Mouse (Mus musculus) embryonic facial prominence, embryonic 11.5 days (tissue): ENCODE measurements around the gene Trp53rkb. TPM values are rescaled to one million over a fixed set of nuclear protein-coding genes. Genes with fewer than 3 reads are reported as not detected.

ENCODE experiments used
- ATAC-seq: fragments of 200-750 bp; cut with Nextera tagmentation; replicated peaks from 2 replicates; pipeline ENCODE4 v1.8.0; 2017; ENCODE audit warnings: low read depth; ENCODE audit not compliant: insufficient number of reproducible peaks, low FRiP score, low TSS enrichment
- DNase-seq: peaks from one replicate; pipeline ENCODE4 v3.0.0-alpha.2; 2015; ENCODE audit warnings: low spot score
- H3K27ac ChIP-seq: fragments of 300-500 bp; sonication (generic); replicated peaks from 2 replicates; pipeline ENCODE4 v1.5.1; 2014; ENCODE audit warnings: mild to moderate bottlenecking, low read depth, low read length, control low read depth
- H3K27me3 ChIP-seq: fragments of 300-500 bp; sonication (generic); 2 replicates; pipeline ENCODE4 v1.6.1; 2014; ENCODE audit warnings: mild to moderate bottlenecking, low read length, moderate library complexity, mixed read lengths; ENCODE audit not compliant: control insufficient read depth, insufficient read depth
- H3K36me3 ChIP-seq: fragments of 300-500 bp; sonication (generic); replicated peaks from 2 replicates; pipeline ENCODE4 v1.6.1; 2014; ENCODE audit warnings: low read depth, mild to moderate bottlenecking, low read length, moderate library complexity, mixed read lengths; ENCODE audit not compliant: control insufficient read depth, insufficient read depth
- H3K4me1 ChIP-seq: fragments of 300-500 bp; sonication (generic); 2 replicates; pipeline ENCODE4 v1.6.1; 2014; ENCODE audit warnings: low read length, mixed read lengths; ENCODE audit not compliant: control insufficient read depth, insufficient read depth
- H3K4me2 ChIP-seq: fragments of 300-500 bp; sonication (generic); 2 replicates; pipeline ENCODE4 v1.6.1; 2014; ENCODE audit warnings: low read depth, mild to moderate bottlenecking, control low read depth, low read length, moderate library complexity
- H3K4me3 ChIP-seq: fragments of 300-500 bp; sonication (generic); 2 replicates; pipeline ENCODE4 v1.5.1; 2014; ENCODE audit warnings: low read depth, low read length, control low read depth
- H3K9ac ChIP-seq: fragments of 300-500 bp; sonication (generic); replicated peaks from 2 replicates; pipeline ENCODE4 v1.6.1; 2014; ENCODE audit warnings: mild to moderate bottlenecking, control low read depth, low read length
- H3K9me3 ChIP-seq: fragments of 300-500 bp; sonication (generic); replicated peaks from 2 replicates; pipeline ENCODE4 v1.6.1; 2016; ENCODE audit warnings: mild to moderate bottlenecking, low read length, inconsistent platforms, mixed read lengths; ENCODE audit not compliant: control insufficient read depth
- WGBS: fragments of 180-500 bp; shearing (Covaris S2); extraction: QIAGEN DNeasy Blood & Tissue Kit; methylation state at CpG from one replicate; pipeline ENCODE4 v1.1.7; 2014; 5-methylcytosine and 5-hydroxymethylcytosine counted together
- polyA plus RNA-seq: library from polyadenylated mRNA; unstranded; fragments of >200 nt; fragmentation: Nextera tagmentation; extraction: Ambion mirVana; gene quantifications from 2 replicates; pipeline ENCODE4 v1.2.1, GENCODE M21; 2014

Gene Trp53rkb
- polyA plus RNA-seq, 1 experiment from 2014 or later, result 8.9 TPM

- Histone ChIP-seq H3K36me3 (no peaks in the 10 kb centered on the region), H3K27ac (no peak overlapping the region), H3K4me3 (no peak overlapping the region), H3K27me3 (no peaks in the 10 kb centered on the region), H3K9me3 (no peaks in the 10 kb centered on the region), H3K9ac (no peak overlapping the region), H3K4me2 (no peak overlapping the region), H3K4me1 (no peaks in the 10 kb centered on the region)
- DNase-seq (no peak), ATAC-seq (peak; percentile 67)
- 86% methylated on average over 9 of the region's 9 CpGs for WGBS
Measured at GRCm38 (mm10) chr2:166818463-166819143, 26.3 kb downstream of the Trp53rkb start.

- Histone ChIP-seq H3K27me3 (no peaks in the 10 kb centered on the region), H3K27ac (no peak overlapping the region), H3K4me3 (no peak overlapping the region), H3K4me2 (no peak overlapping the region), H3K4me1 (no peaks in the 10 kb centered on the region), H3K9ac (no peak overlapping the region), H3K36me3 (no peaks in the 10 kb centered on the region), H3K9me3 (no peaks in the 10 kb centered on the region)
- no peak for DNase-seq
- 90% methylated on average over 8 of the region's 8 CpGs for WGBS
- ATAC-seq, result no peak
Measured at GRCm38 (mm10) chr2:166819849-166820248, 27.5 kb downstream of the Trp53rkb start.

- no peak overlapping the region for H3K4me2 ChIP-seq
- H3K9ac ChIP-seq, result no peak overlapping the region
- no peak overlapping the region for H3K27ac ChIP-seq
- 47% methylated on average over 2 of the region's 2 CpGs for WGBS
- no peak overlapping the region for H3K4me3 ChIP-seq
- H3K9me3 ChIP-seq, result no peaks in the 10 kb centered on the region
- H3K4me1 ChIP-seq, result no peaks in the 10 kb centered on the region
- peak; percentile 47; the same call in 1 of the 2 replicates for ATAC-seq
- no peak for DNase-seq
- no peaks in the 10 kb centered on the region for H3K27me3 ChIP-seq
- no peaks in the 10 kb centered on the region for H3K36me3 ChIP-seq
Measured at GRCm38 (mm10) chr2:166820844-166821243, 28.5 kb downstream of the Trp53rkb start.

- Histone ChIP-seq H3K4me3 (no peak overlapping the region), H3K27ac (no peak overlapping the region), H3K27me3 (no peaks in the 10 kb centered on the region), H3K4me2 (no peak overlapping the region), H3K9me3 (no peaks in the 10 kb centered on the region), H3K9ac (no peak overlapping the region), H3K4me1 (no peaks in the 10 kb centered on the region), H3K36me3 (no peaks in the 10 kb centered on the region)
- WGBS, result 85% methylated on average over 3 of the region's 3 CpGs
- ATAC-seq (no peak), DNase-seq (no peak)
Measured at GRCm38 (mm10) chr2:166821406-166821805, 29.1 kb downstream of the Trp53rkb start.

GRCm38 (mm10) chr2:166822119-166822826, 29.9 kb downstream of the Trp53rkb start:
- Histone ChIP-seq H3K27ac (no peak overlapping the region), H3K4me2 (no peak overlapping the region), H3K9ac (no peak overlapping the region), H3K9me3 (no peaks in the 10 kb centered on the region), H3K36me3 (no peaks in the 10 kb centered on the region), H3K27me3 (no peaks in the 10 kb centered on the region), H3K4me3 (no peak overlapping the region), H3K4me1 (no peaks in the 10 kb centered on the region)
- DNase-seq (no peak), ATAC-seq (no peak)
- 82% methylated on average over 10 of the region's 10 CpGs for WGBS

- 84% methylated on average over 2 of the region's 2 CpGs for WGBS
- Histone ChIP-seq H3K4me1 (no peaks in the 10 kb centered on the region), H3K9me3 (no peaks in the 10 kb centered on the region), H3K27ac (no peak overlapping the region), H3K4me3 (no peak overlapping the region), H3K36me3 (no peaks in the 10 kb centered on the region), H3K9ac (no peak overlapping the region), H3K27me3 (no peaks in the 10 kb centered on the region), H3K4me2 (no peak overlapping the region)
- no peak for DNase-seq
- no peak for ATAC-seq
Measured at GRCm38 (mm10) chr2:166822901-166823300, 30.6 kb downstream of the Trp53rkb start.

GRCm38 (mm10) chr2:166824386-166824785, 32.1 kb downstream of the Trp53rkb start:
- DNase-seq, result no peak
- H3K9ac ChIP-seq, result no peak overlapping the region

GRCm38 (mm10) chr2:166824998-166825397, 32.7 kb downstream of the Trp53rkb start:
- Histone ChIP-seq H3K9me3 (no peaks in the 10 kb centered on the region), H3K4me1 (no peaks in the 10 kb centered on the region), H3K27me3 (no peaks in the 10 kb centered on the region), H3K27ac (no peak overlapping the region), H3K4me3 (no peak overlapping the region), H3K4me2 (no peak overlapping the region), H3K36me3 (no peaks in the 10 kb centered on the region), H3K9ac (no peak overlapping the region)
- DNase-seq (no peak), ATAC-seq (no peak)
- WGBS, result 92% methylated on average over 5 of the region's 5 CpGs

More at GRCm38 (mm10) chr2:166824386-166824785, 32.1 kb downstream of the Trp53rkb start:
- H3K4me2 ChIP-seq, result no peak overlapping the region
- no peaks in the 10 kb centered on the region for H3K27me3 ChIP-seq
- 90% methylated on average over 5 of the region's 5 CpGs for WGBS
- H3K4me1 ChIP-seq, result no peaks in the 10 kb centered on the region
- H3K4me3 ChIP-seq, result no peak overlapping the region
- no peaks in the 10 kb centered on the region for H3K9me3 ChIP-seq
- H3K36me3 ChIP-seq, result no peaks in the 10 kb centered on the region
- H3K27ac ChIP-seq, result no peak overlapping the region
- no peak for ATAC-seq
